Mouse (Mus musculus): ENCODE data around the gene Slc38a9. TPM values are rescaled to one million over a fixed set of nuclear protein-coding genes. Genes with fewer than 3 reads are reported as not detected.

Slc38a9 gene
- polyA plus RNA-seq, 1 experiment from 2014 or later, result 12.8 TPM

- Histone ChIP-seq H3K4me3 (ENCODE audit: low read length) (no peak overlapping the region), H3K9me3 (ENCODE audit: control insufficient read depth, low read length) (no peaks in the 10 kb centered on the region), H3K4me1 (ENCODE audit: control insufficient read depth, insufficient read depth, low read length) (peaks cover 29% of the 10 kb centered on the region), H3K9ac (ENCODE audit: low read depth, low read length) (no peak overlapping the region), H3K4me2 (ENCODE audit: low read depth, low read length) (no peak overlapping the region), H3K27me3 (replicated peaks; ENCODE audit: control insufficient read depth, insufficient read depth, low read length) (no peaks in the 10 kb centered on the region), H3K27ac (ENCODE audit: low read length) (no peak overlapping the region), H3K36me3 (ENCODE audit: control insufficient read depth, insufficient read depth, low read length) (no peaks in the 10 kb centered on the region)
- WGBS, result 81% methylated on average over 11 of the region's 11 CpGs
- no peak for ATAC-seq
Measured at GRCm38 (mm10) chr13:112748808-112749510, 88.4 kb downstream of the Slc38a9 start.

GRCm38 (mm10) chr13:112749881-112750280 is 89.3 kb downstream of the Slc38a9 start:
- Histone ChIP-seq H3K27me3 (replicated peaks; ENCODE audit: control insufficient read depth, insufficient read depth, low read length) (no peaks in the 10 kb centered on the region), H3K4me3 (ENCODE audit: low read length) (no peak overlapping the region), H3K9me3 (ENCODE audit: control insufficient read depth, low read length) (no peaks in the 10 kb centered on the region), H3K27ac (ENCODE audit: low read length) (no peak overlapping the region), H3K4me1 (ENCODE audit: control insufficient read depth, insufficient read depth, low read length) (peaks cover 28% of the 10 kb centered on the region), H3K36me3 (ENCODE audit: control insufficient read depth, insufficient read depth, low read length) (no peaks in the 10 kb centered on the region), H3K4me2 (ENCODE audit: low read depth, low read length) (no peak overlapping the region), H3K9ac (ENCODE audit: low read depth, low read length) (no peak overlapping the region)
- ATAC-seq, result no peak
- WGBS, result 86% methylated on average over 2 of the region's 2 CpGs

GRCm38 (mm10) chr13:112751454-112752308 is 91.1 kb downstream of the Slc38a9 start:
- peaks cover 35% of the 10 kb centered on the region for H3K4me1 ChIP-seq (ENCODE audit: control insufficient read depth, insufficient read depth, low read length)
- 20% methylated on average over 18 of the region's 18 CpGs for WGBS
- H3K4me2 ChIP-seq (ENCODE audit: low read depth, low read length), result peak overlapping the region; percentile 49
- H3K27me3 ChIP-seq (replicated peaks; ENCODE audit: control insufficient read depth, insufficient read depth, low read length), result no peaks in the 10 kb centered on the region
- H3K27ac ChIP-seq (ENCODE audit: low read length), result peak overlapping the region; percentile 86
- peak overlapping the region; percentile 54 for H3K9ac ChIP-seq (ENCODE audit: low read depth, low read length)
- H3K9me3 ChIP-seq (ENCODE audit: control insufficient read depth, low read length), result no peaks in the 10 kb centered on the region
- no peaks in the 10 kb centered on the region for H3K36me3 ChIP-seq (ENCODE audit: control insufficient read depth, insufficient read depth, low read length)
- ATAC-seq, result peak; percentile 69
- H3K4me3 ChIP-seq (ENCODE audit: low read length), result peak overlapping the region; percentile 10; the same call in 1 of the 2 replicates

DNA sequence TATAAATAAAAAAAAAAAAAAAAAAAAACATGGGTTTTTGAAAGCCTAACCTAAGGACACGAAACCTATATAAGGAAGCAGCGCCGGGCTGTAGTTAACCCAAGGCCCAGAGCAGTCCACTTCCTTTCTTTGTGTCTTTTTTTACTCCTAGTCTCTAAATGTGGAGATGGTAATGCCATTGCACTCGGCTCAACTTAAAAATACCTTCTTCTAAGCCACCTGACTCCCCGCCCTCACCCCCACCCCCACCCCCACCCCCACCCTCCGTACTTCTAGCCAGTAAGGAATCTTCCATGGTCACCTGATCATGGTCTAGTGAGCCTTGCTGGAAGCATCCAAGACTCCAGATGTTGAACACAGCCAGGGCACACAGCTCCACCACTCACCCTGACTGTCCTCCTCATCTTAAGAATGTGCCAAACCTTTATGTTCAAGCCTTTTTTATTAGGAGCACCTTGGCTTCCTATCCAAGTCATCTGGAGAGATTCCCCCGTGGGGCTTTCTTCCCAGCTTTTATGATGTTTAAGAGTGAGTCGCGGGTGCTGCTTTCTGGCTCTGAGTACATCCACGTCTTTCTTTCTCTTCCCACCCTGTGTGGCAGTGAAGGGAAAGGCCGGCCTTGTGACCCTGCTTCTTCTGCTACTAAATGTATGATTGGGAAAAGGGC is 91.9 kb downstream of the Slc38a9 start:
- WGBS, result 56% methylated on average over 11 of the region's 11 CpGs
- no peak overlapping the region for H3K9ac ChIP-seq (ENCODE audit: low read depth, low read length)
- H3K36me3 ChIP-seq (ENCODE audit: control insufficient read depth, insufficient read depth, low read length), result no peaks in the 10 kb centered on the region
- H3K9me3 ChIP-seq (ENCODE audit: control insufficient read depth, low read length), result no peaks in the 10 kb centered on the region
- no peak overlapping the region for H3K4me2 ChIP-seq (ENCODE audit: low read depth, low read length)
- no peaks in the 10 kb centered on the region for H3K27me3 ChIP-seq (replicated peaks; ENCODE audit: control insufficient read depth, insufficient read depth, low read length)
- H3K4me1 ChIP-seq (ENCODE audit: control insufficient read depth, insufficient read depth, low read length), result peaks cover 35% of the 10 kb centered on the region
- no peak for ATAC-seq
- H3K4me3 ChIP-seq (ENCODE audit: low read length), result no peak overlapping the region
- peak overlapping the region; percentile 86 for H3K27ac ChIP-seq (ENCODE audit: low read length)

DNA sequence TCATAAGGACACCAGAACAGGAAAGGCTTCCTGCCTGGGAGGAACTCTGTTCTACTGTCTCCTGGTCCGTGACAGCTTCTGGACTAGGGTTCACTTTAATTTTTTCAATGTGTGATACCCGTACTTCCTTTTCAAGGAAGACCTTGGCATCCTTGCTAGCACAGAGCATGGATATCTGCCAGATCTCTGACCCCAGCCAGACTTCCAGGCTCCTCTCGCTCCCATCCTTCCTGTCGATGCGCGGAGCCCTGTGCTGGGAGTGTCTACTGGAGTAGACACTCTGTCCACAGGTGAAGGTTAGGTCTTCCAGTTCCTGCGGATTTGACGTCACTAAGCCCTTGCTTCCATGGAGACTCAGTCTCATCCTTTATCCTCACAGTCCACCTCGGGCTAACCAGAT is 93.0 kb downstream of the Slc38a9 start:
- WGBS, result 65% methylated on average over 9 of the region's 9 CpGs
- peaks cover 35% of the 10 kb centered on the region for H3K4me1 ChIP-seq (ENCODE audit: control insufficient read depth, insufficient read depth, low read length)
- no peak overlapping the region for H3K4me2 ChIP-seq (ENCODE audit: low read depth, low read length)
- no peaks in the 10 kb centered on the region for H3K9me3 ChIP-seq (ENCODE audit: control insufficient read depth, low read length)
- peak overlapping the region; percentile 56 for H3K27ac ChIP-seq (ENCODE audit: low read length)
- no peak overlapping the region for H3K9ac ChIP-seq (ENCODE audit: low read depth, low read length)
- no peak overlapping the region for H3K4me3 ChIP-seq (ENCODE audit: low read length)
- H3K36me3 ChIP-seq (ENCODE audit: control insufficient read depth, insufficient read depth, low read length), result no peaks in the 10 kb centered on the region
- ATAC-seq, result no peak
- H3K27me3 ChIP-seq (replicated peaks; ENCODE audit: control insufficient read depth, insufficient read depth, low read length), result no peaks in the 10 kb centered on the region

- no peak overlapping the region for H3K4me2 ChIP-seq (ENCODE audit: low read depth, low read length)
- 36% methylated on average over 4 of the region's 4 CpGs for WGBS
- ATAC-seq, result no peak
- H3K4me1 ChIP-seq (ENCODE audit: control insufficient read depth, insufficient read depth, low read length), result peaks cover 35% of the 10 kb centered on the region
- H3K9me3 ChIP-seq (ENCODE audit: control insufficient read depth, low read length), result no peaks in the 10 kb centered on the region
- no peaks in the 10 kb centered on the region for H3K27me3 ChIP-seq (replicated peaks; ENCODE audit: control insufficient read depth, insufficient read depth, low read length)
- peak overlapping the region; percentile 88 for H3K27ac ChIP-seq (ENCODE audit: low read length)
- H3K4me3 ChIP-seq (ENCODE audit: low read length), result no peak overlapping the region
- peak overlapping the region; percentile 35; the same call in 1 of the 2 replicates for H3K9ac ChIP-seq (ENCODE audit: low read depth, low read length)
- H3K36me3 ChIP-seq (ENCODE audit: control insufficient read depth, insufficient read depth, low read length), result no peaks in the 10 kb centered on the region
Measured at GRCm38 (mm10) chr13:112754871-112755270, 94.3 kb downstream of the Slc38a9 start.

- H3K4me1 ChIP-seq (ENCODE audit: control insufficient read depth, insufficient read depth, low read length), result peaks cover 34% of the 10 kb centered on the region
Measured at GRCm38 (mm10) chr13:112755507-112756010, 95.0 kb downstream of the Slc38a9 start.

GRCm38 (mm10) chr13:112757395-112757794 is 96.8 kb downstream of the Slc38a9 start:
- Histone ChIP-seq H3K4me3 (ENCODE audit: low read length) (no peak overlapping the region), H3K4me1 (ENCODE audit: control insufficient read depth, insufficient read depth, low read length) (peaks cover 20% of the 10 kb centered on the region), H3K4me2 (ENCODE audit: low read depth, low read length) (no peak overlapping the region), H3K9me3 (ENCODE audit: control insufficient read depth, low read length) (no peaks in the 10 kb centered on the region), H3K9ac (ENCODE audit: low read depth, low read length) (no peak overlapping the region), H3K27me3 (replicated peaks; ENCODE audit: control insufficient read depth, insufficient read depth, low read length) (no peaks in the 10 kb centered on the region), H3K36me3 (ENCODE audit: control insufficient read depth, insufficient read depth, low read length) (no peaks in the 10 kb centered on the region), H3K27ac (ENCODE audit: low read length) (no peak overlapping the region)
- no peak for ATAC-seq
- WGBS, result 80% methylated on average over 9 of the region's 9 CpGs

More at GRCm38 (mm10) chr13:112755507-112756010, 95.0 kb downstream of the Slc38a9 start:
- peak; percentile 50 for ATAC-seq
- Histone ChIP-seq H3K4me3 (ENCODE audit: low read length) (no peak overlapping the region), H3K9ac (ENCODE audit: low read depth, low read length) (peak overlapping the region; percentile 41; the same call in 1 of the 2 replicates), H3K27me3 (replicated peaks; ENCODE audit: control insufficient read depth, insufficient read depth, low read length) (no peaks in the 10 kb centered on the region), H3K27ac (ENCODE audit: low read length) (peak overlapping the region; percentile 88), H3K4me2 (ENCODE audit: low read depth, low read length) (peak overlapping the region; percentile 26; the same call in 1 of the 2 replicates), H3K9me3 (ENCODE audit: control insufficient read depth, low read length) (no peaks in the 10 kb centered on the region), H3K36me3 (ENCODE audit: control insufficient read depth, insufficient read depth, low read length) (no peaks in the 10 kb centered on the region)
- WGBS, result 40% methylated on average over 11 of the region's 11 CpGs

Measured in intestine, embryonic 16.5 days (tissue).